Mouse (Mus musculus) lung, postnatal 10 days (tissue): Measurements from ENCODE around the gene Fam214a.
"Not testable (repeated sequence)": the region's sequence is repeated elsewhere in the genome, so short reads cannot be mapped to it uniquely, and the experiment has no call there.

Experiments used
- DNase-seq: peaks from one replicate; pipeline ENCODE4 v3.0.0; 2021

Fam214a gene

DNA sequence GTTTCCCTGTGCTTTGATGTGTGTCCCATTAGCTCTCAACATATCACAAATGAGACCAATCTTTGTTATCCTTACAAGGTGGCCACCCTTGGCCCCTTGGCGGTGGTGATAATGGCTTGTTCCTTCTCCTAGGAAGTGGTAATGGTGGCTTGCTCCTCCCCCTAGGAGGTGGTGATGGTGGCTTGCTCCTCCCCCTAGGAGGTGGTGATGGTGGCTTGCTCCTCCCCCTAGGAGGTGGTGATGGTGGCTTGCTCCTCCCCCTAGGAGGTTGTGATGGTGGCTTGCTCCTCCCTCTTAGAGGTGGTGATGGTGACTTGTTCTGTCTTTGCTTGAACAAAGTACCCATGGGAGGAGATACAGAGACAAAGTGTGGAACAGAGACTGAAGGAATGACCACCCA lies 30.0 kb downstream of the Fam214a start:
- not testable (repeated sequence) for DNase-seq

DNA sequence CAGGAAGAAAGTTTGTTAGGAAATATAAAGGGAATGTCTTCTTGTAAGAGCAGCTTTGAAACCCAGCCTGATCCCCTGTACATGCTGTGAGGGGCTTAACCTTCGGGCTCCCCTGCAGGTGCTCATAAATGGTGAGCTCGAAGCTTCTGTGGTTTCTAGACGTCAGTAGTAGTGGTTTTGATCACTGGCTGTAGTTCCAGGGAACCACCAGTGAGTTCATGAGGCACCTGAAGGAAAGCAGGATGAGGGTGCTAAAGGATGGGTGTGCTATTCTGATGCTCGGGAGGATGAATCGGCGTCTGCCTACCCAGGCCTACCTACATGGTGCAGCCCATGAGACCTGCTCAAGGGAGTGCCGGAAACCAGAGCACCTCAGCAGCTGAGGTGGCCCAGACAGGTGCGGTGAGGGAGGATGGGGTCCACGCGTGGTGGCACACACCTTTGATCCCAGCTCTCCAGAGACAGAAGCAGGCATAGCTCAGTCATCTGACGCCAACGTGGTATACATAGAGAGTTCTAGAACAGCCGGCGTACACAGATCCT lies 32.6 kb downstream of the Fam214a start:
- DNase-seq = no peak

DNA sequence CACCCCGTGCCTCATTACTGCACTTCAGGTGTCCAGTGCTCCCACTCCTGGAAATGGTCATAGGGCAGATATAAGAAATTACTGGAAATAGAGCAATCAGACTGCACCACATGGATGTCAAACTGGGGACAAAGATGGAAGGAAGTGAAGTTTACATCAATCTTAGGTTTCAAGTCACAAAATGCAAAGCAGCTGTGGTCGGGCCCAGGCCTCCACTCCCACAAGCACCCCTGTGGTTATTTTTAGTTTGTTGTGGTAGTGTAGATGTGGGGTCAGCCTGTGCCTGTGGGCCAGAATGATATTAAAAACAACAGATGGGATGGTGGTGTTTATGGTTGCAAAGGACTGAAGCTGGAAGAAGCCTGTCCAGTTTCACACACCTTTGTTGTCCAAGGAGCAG lies 33.1 kb downstream of the Fam214a start:
- no peak for DNase-seq

DNA sequence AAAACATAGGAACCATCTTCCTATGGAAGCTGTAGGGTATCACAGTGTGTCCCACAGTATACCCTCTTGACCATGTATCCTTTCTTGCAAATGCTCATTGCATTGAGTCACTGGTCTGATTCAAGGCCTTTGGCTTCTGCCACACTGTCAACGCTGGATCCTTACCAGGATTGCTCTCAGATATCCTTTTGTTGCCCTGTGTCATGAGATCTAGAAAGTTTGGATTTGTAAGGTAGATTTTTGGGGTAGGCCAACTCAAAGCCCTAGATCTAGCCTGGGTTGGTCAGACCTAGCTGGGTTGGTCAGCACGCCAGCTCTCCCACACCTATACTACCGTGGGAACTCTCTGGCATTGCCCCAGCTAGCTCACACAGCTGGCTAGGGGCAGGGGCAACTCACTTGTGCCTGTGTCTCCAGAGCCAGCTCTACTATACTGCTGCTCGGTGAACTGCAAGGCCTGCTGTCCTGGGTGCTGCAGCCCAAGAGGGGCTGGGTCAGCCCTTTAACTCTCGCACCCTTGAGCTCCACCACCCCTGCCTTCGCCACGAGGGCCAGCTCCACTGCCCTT lies 36.3 kb downstream of the Fam214a start:
- no peak for DNase-seq

DNA sequence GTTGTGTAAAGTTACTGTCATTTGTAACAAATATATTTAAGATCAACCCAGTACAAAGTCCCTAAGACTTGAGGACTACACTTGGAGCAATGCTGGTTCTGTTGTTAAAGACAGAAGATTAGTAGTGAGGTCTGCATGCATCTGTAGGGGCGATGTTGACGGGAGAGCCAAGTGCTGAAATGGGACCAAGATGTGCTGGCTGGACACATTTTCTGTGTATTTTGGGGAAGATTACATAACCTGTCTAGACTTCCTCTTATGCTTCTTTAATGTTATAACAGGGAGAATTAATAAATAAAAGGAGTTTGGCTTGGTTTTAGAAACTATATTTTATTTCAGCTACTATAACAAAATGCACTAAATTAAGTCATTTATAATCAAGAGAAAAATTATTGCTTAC lies 37.3 kb downstream of the Fam214a start:
- DNase-seq = no peak

DNA sequence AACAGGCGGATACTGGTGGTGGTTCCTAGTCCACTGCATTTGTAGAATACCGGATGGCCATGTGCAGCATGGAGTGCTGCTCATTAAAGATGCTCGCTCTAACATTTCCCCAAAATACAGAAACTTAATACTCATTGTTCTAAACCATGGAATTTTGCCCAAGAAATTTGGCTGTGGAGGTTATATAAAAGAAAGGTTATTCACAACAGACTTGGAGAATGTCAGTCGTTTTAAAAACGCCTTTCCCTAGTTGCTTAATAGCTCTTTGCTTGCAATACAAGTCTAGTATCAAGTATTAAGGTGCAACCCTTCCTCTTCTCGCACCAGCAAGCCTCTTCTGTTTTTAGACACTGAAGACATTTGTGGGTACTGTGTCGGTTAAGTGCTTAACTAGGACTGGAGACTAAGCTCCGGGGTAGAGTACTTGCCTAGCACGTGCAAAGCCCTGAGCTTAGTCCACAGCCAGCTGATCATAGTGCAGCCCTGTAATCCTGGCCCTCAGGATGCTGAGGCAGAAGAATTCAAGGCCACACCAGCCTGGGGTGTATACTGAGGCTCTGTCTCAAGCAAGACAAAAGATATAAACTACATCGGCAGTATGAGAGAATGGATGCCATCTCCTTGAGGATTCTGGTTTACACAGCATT lies 42.0 kb downstream of the Fam214a start:
- DNase-seq = no peak

DNA sequence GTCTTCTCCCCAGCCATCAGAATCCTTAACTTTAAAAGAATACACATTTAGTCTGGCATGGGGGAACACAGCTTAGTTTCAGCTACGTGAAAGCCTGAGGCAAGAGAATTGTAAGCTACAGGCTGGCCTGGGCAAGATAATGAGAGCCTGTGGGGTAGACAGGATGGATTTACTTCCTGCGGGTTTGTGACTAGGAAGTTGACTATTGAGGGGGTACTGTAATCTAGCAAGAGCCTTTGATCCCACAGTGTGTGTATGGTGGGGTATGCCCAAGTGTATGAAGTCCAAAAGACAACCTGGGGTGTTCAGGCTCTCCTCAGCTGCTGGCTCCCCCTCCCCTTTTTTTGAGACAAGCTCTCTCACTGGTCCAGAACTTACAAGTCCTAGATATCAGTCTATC lies 43.7 kb downstream of the Fam214a start:
- DNase-seq = no peak

DNA sequence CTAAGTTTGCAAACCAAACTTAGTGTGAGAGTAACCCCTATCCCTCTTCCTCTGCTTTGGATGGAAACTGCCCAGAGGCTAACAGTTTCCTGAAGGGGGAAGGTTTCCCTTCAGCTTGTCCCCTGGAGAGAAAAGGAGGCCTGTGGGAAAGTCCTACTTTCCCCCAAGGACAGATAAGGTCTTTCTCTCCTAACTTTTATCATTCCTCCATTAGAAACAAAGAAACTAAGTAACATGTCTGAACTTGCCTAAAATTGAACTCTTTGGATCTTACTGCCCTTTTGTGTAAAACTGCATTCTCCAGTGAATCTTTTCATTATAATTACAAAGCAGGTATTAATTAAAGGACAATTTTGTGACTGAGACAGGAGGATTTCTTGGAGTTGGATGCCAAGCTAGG lies 45.3 kb downstream of the Fam214a start:
- no peak for DNase-seq

DNA sequence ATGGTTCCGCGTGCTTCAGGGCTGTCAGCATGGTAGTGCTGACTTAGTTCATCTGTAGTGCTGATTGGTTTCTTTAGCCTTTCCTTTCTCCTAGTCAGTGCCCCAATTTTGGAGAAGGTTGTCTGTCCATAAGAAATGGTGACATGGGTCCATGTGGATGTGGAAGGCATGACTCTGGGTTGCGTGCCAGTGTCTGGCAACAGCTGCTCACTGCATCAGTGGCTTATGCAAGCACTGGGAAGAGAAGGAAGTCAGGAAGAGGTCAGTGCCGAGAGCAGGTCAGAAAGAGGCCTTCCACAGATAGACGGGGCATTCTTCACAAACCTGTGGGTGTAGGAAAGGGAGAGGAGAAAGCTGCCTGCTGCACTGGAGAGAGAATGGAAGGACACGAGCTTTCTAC lies 48.3 kb downstream of the Fam214a start:
- DNase-seq = peak; percentile 9

DNA sequence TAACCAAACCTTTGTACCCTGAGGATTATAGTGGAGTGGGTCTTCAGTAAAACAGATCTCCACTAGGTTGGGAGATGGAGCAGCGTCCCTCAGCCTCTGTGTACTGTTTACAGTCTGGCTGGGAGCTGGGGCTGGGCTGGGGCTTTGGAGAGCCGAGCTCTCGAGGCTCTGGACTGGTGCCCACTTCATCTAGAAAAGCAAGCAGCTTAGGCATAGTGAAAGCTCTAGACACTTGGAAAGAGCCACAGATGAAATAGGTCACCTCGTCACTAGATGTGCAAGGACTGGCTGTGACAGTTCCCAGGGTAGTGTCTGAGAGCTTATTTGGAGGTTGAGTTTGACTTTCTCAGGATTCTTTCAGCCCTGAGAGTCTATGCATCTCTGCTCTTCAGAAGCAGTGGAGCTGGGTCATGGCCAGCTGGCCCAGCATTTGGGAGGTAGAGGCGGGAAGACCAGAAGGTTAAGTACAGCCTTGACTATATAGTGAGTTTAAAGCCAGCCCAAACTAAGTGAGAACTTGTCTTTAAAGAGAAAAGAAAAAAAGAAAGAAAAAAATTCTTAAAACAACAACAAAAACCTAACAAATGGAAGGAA lies 49.0 kb downstream of the Fam214a start:
- DNase-seq = peak; percentile 84

DNA sequence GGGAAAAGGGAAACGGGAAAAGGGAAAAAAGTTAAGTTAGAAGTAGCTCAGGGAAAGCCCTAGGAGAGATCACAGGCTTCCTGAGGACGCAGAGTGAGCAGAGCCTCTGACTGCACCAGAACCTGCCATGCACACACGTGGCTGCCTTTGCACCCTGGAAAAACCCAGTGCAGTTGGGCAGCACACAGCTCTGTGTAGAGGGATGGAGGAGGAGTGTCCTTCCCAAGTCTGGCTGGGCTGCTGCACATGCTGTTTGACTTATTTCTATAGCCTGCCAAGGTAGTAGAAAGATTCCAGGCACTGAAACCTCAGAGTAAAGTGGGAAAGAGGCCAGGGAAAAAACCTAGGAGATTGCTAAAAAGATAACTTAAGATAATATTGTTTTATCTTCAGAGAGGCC lies 49.6 kb downstream of the Fam214a start:
- no peak for DNase-seq

DNA sequence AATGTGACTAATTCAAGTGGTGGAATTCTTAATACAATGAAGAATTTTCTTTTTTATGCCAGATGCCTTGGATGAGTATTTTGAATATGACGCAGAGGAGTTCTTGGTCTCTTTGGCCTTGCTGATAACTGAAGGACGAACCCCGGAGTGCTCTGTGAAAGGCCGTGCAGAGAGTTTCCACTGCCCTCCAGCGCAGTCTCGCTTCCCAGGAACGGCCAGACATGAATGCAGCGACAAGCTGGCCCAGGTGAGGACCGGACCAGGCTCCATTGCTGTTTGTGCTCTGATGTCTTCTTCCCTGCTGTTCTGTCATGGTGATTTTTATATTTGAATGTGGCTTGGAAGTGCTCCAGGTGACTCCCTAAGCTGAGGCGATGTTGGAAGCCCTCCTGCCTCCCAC lies 51.5 kb downstream of the Fam214a start:
- no peak for DNase-seq

DNA sequence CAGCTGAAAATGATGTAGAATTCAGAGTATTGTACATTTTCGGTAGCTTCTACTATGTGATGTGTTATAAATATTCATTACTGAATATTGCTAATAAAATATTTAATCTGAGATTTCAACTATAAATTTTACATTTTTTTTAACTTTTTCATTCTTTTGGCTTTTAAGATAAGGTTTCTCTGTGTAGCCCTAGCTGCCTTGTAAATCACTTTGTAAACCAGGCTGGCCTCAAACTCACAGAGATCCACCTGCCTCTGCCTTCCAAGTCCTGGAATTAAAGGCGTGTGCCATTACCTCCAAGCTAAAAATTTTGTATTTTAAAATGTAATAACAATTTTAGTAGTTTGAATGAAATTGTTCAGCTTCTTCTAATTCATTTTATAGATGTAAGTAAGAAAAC lies 63.9 kb downstream of the Fam214a start:
- DNase-seq = no peak

DNA sequence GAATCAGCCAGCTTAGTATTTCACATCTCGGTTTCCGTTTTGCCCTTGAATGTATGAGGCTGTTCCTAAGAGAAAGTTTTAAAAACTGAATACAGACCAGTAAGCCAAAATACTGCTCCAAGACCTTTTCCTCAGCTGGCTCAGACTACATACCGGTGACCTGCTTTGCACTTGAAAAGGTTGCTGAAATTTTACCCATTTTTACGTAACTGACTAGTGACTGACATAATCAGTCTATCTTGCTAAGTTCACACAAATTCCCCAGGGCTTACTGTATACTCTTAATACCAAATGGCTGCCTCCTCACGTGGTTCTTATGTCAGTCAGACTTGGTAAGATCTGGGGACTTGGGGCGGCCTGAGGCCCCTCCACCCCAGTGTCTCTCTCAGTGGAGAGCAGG lies 66.5 kb downstream of the Fam214a start:
- no peak for DNase-seq

DNA sequence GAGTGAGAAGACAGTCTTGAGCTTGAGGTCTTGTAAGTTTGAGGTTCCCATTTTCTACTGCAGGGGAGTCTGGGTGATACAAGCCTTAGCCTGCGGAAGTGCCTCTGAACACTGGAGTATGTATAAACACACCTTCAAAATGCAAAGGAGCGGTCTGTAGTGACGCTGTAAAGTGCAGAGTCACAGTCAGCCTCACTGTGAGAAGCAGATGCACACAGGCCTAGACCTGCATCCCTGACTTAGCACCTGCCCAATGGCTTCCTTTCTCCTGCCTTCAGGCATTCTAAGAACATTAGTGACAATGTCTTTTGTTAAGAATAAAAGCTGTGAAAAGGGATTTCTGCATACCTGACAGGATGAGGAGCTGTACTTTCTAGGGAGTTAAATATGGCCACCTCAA lies 66.9 kb downstream of the Fam214a start:
- no peak for DNase-seq

DNA sequence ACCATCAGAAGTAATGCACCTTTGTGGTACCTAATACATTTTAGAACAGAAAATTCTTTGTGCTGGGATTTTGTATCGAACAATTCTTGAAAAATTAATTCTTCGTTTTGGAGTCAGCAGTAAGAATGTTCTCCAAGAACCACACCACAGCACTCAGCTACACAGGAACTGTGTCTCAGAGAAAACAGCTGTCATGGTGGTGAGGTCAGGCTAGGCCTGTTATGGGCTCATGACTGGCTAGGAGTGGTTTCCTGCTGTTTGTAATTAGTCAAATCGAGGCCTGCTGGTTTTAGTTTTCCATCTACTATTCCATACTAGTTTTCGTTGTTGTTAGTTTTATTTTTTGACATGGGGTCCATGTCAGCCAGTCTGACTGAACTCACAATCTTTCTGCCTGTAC lies 67.9 kb downstream of the Fam214a start:
- DNase-seq = no peak

DNA sequence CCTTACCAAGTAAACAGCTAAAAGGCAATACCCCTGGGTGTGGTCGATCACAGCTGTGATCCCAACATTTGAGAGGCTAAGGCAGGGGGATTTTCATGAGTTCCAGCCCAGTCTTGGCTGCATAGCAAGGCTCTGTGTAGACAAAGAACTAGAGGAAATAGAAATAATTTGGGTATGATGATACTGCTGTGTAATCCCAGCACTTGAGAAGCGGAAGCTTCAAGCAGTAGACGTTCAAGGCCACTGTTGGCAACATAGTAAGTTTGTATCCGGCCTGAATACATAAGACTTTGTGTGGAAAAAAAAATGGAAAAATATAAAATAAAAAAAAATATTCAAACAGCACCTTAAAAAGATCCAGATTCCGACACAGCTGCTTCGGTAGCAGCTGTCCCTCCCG lies 69.9 kb downstream of the Fam214a start:
- no peak for DNase-seq

DNA sequence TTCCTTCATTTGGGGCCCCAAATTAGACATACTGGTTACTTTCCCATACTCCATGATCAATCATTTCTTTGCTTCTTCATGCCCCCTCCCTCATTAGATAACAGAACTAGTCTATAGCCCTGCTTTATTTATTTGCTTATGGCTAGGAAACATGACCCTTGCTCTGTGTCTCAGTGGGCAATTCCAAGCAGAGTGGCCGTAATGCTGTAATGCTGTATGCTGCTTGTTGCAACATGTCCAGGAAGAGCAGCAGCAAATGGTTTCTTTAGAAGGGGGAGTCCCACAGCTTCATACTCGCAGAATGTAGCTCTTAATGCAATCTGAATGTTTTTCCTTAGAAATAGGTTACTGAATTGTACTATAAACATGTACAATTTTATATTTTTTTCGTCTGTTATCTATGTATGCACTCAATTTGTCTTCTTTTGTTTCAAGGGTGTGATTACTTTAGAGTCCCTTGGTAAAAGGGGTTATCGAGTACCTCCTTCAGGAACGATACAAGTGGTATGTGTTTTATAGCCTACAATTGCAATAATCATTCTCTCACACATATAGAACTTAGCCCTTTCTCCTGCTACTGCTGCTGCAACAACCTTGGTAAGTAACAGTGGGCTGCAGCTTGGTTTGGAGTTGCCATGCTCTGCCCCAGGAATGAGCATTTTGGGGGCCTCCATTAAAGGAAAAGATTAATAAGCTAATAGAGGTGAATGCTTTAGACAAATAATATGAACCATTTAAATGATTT lies 70.6 kb downstream of the Fam214a start:
- DNase-seq = no peak

DNA sequence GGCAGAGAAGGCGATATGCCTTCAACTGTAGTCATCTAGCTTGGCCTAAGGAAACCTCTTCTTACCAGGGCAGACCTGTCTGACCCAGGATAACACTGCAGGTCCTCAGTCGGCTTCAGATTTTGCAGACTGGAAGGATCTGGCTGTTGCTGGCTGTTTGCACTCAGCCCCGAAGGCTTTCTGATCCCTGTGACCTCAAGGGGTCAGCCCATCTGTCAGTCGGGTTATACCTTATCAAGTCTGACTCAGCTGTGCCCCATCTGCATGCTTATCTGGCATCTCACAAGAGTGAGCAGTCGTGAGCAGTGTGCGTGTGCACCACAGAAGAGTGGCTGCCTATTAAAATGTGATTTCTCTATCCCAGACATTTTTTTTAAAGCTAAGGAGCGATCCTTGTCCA lies 71.4 kb downstream of the Fam214a start:
- no peak for DNase-seq

DNA sequence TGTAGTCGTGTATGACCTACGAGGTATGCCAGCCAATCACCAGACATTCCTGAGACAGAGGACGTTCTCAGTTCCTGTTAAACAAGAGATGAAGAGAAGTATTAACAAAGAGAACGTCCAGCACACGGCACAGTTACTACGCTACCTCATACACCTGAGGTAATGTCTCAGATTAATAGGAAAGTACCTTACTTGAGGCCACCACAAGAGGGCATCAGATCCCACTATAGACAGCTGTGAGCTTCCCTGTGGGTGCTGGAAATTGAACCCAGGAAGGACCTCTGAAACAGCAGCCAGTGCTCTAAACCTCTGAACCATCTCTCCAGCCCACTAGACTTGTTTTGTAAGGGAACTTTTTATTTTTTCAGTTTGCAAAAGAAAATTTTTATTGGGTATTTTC lies 73.0 kb downstream of the Fam214a start:
- DNase-seq = no peak

DNA sequence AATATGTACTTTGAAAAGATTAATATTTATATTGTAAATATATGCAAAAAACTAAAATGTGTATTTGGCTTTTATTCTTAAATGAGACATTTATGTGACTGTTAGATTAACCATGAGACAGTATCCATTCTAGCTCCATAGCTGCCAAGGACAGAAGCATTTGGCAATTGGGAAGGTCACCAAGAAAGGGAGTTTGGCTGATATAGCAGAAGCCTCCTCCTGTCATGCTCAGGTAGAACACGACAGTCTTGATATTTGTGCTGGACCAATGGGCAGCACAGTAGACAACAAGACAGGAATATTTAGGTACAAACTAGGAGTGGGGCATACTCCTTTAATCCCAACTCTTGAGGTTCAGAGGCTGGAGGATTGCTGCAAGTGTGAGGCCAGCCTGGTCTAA lies 79.7 kb downstream of the Fam214a start:
- no peak for DNase-seq

DNA sequence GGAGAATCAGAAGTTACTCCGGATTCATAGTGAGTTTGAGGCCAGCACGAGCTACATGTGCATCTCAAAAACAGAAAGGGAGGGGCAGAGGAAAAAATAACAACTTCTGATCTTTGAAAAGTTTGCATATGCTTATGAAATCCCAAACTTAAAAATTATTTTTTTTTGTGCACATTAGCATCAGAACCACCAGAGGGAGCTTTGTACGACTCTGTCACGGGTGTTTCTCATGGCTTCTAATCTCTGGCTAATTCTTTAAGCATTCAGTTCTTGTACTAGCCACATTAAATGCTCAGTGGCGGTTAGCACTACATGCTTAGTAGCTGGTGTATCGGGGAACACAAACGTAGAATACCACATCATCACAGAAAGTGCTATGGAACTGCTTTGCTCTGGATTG lies 80.5 kb downstream of the Fam214a start:
- no peak for DNase-seq

DNA sequence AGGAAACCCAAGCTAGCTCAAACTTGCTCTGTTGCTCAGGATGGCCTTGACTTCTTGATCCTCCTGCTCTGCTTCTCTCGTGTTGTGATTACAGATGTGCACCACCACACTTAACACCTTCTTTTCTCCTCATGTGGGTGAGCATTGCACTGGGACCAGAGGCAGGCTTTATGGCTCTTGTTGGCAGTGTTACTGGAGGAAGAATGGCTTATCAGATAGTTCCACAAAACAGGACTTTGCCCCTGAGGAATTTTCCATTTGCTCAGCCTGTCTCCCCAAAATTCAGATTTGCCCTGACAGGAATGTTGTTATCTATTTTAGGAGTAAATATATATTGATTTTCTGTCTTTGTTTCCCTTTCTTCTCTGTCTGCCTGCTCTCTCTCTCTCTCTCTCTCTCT lies 82.0 kb downstream of the Fam214a start:
- no peak for DNase-seq

DNA sequence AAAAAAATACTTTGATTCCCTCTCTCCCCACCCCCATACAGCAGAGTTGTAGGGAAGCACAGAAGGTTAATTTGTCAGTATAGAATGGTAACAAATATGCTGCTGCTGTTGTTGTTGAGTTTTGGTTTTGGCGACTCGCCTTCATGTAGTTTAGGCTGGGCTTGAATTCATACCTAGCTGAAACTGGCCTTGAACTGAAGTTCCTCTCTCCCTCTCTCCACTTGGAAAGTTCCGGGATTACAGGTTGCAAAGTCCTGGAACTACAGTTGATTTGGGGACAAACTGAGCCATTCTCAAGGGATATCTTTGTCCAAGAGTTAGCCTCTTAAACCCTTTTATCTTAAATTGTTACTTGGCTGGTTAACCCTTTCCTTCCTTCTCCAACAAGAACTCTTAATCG lies 83.3 kb downstream of the Fam214a start:
- DNase-seq = no peak
